Mouse (Mus musculus): ENCODE data around the gene Gucy1b1. TPM values are rescaled to one million over a fixed set of nuclear protein-coding genes. Genes with fewer than 3 reads are reported as not detected.

Gene Gucy1b1
- total RNA-seq, 2 experiments from 2014 or later = 110 to 113 TPM

- TF ChIP-seq CTCF (conservative IDR thresholded peaks at IDR 0.05) = no peak
- DNase-seq (ENCODE audit: low spot score in 2 of 2) = no peak
- H3K4me3 ChIP-seq = no peak overlapping the region
- no peak overlapping the region for H3K27ac ChIP-seq
Measured at GRCm38 (mm10) chr3:82054283-82054974, 20.1 kb downstream of the Gucy1b1 start.

- Histone ChIP-seq H3K27ac (no peak overlapping the region), H3K4me3 (no peak overlapping the region)
- no peak for DNase-seq (ENCODE audit: low spot score in 2 of 2)
- no peak for TF ChIP-seq CTCF (conservative IDR thresholded peaks at IDR 0.05)
Measured at GRCm38 (mm10) chr3:82052029-82052428, 22.5 kb downstream of the Gucy1b1 start.

- TF ChIP-seq CTCF (conservative IDR thresholded peaks at IDR 0.05) = no peak
- DNase-seq (ENCODE audit: low spot score in 2 of 2) = no peak
- Histone ChIP-seq H3K4me3 (no peak overlapping the region), H3K27ac (no peak overlapping the region)
Measured at GRCm38 (mm10) chr3:82051468-82051867, 23.0 kb downstream of the Gucy1b1 start.

GRCm38 (mm10) chr3:82048681-82049080, 25.8 kb downstream of the Gucy1b1 start:
- DNase-seq (ENCODE audit: low spot score in 2 of 2) = no peak
- H3K27ac ChIP-seq = 0 out of 2 replicates have a peak overlapping the region, but pooled peaks have one; percentile 3
- no peak for TF ChIP-seq CTCF (conservative IDR thresholded peaks at IDR 0.05)

GRCm38 (mm10) chr3:82048078-82048477, 26.4 kb downstream of the Gucy1b1 start:
- Histone ChIP-seq H3K27ac (no peak overlapping the region), H3K4me3 (no peak overlapping the region)
- DNase-seq (ENCODE audit: low spot score in 2 of 2) = no peak
- no peak for TF ChIP-seq CTCF (conservative IDR thresholded peaks at IDR 0.05)

More at GRCm38 (mm10) chr3:82048681-82049080, 25.8 kb downstream of the Gucy1b1 start:
- no peak overlapping the region for H3K4me3 ChIP-seq

GRCm38 (mm10) chr3:82047100-82047753, 27.3 kb downstream of the Gucy1b1 start:
- H3K4me3 ChIP-seq = no peak overlapping the region
- TF ChIP-seq CTCF (conservative IDR thresholded peaks at IDR 0.05) = peak; percentile 94
- peak; percentile 36 to 60 for DNase-seq (ENCODE audit: low spot score in 2 of 2)
- no peak overlapping the region for H3K27ac ChIP-seq

GRCm38 (mm10) chr3:82046087-82046486, 28.4 kb downstream of the Gucy1b1 start:
- H3K4me3 ChIP-seq = no peak overlapping the region
- H3K27ac ChIP-seq = no peak overlapping the region
- TF ChIP-seq CTCF (conservative IDR thresholded peaks at IDR 0.05) = no peak
- DNase-seq (ENCODE audit: low spot score in 2 of 2) = no peak

- Histone ChIP-seq H3K27ac (no peak overlapping the region), H3K4me3 (no peak overlapping the region)
- no peak for DNase-seq (ENCODE audit: low spot score in 2 of 2)
- TF ChIP-seq CTCF (conservative IDR thresholded peaks at IDR 0.05) = no peak
Measured at GRCm38 (mm10) chr3:82044902-82045301, 29.6 kb downstream of the Gucy1b1 start.

- DNase-seq (ENCODE audit: low spot score in 2 of 2) = no peak
- Histone ChIP-seq H3K4me3 (no peak overlapping the region), H3K27ac (no peak overlapping the region)
- TF ChIP-seq CTCF (conservative IDR thresholded peaks at IDR 0.05) = no peak
Measured at GRCm38 (mm10) chr3:82043676-82044075, 30.8 kb downstream of the Gucy1b1 start.

- DNase-seq (ENCODE audit: low spot score in 2 of 2) = no peak
- Histone ChIP-seq H3K4me3 (no peak overlapping the region), H3K27ac (no peak overlapping the region)
- TF ChIP-seq CTCF (conservative IDR thresholded peaks at IDR 0.05) = no peak
Measured at GRCm38 (mm10) chr3:82036262-82037044, 38.0 kb downstream of the Gucy1b1 start.

- TF ChIP-seq CTCF (conservative IDR thresholded peaks at IDR 0.05) = no peak
- Histone ChIP-seq H3K4me3 (no peak overlapping the region), H3K27ac (no peak overlapping the region; the same call in 1 of the 2 replicates)
- no peak for DNase-seq (ENCODE audit: low spot score in 2 of 2)
Measured at GRCm38 (mm10) chr3:82030008-82030748, 44.3 kb downstream of the Gucy1b1 start.

- Histone ChIP-seq H3K4me3 (no peak overlapping the region), H3K27ac (no peak overlapping the region)
- peak; percentile 27 to 51 for DNase-seq (ENCODE audit: low spot score in 2 of 2)
- TF ChIP-seq CTCF (conservative IDR thresholded peaks at IDR 0.05) = peak; percentile 96
Measured at GRCm38 (mm10) chr3:82029229-82029628, 45.3 kb downstream of the Gucy1b1 start.
